Mouse (Mus musculus) testis, postnatal 10 days (tissue): ENCODE results near the gene Tmc4.
A peak's percentile ranks its signal among the peaks of the same experiment; 100 is the strongest.

Experiments
- DNase-seq: peaks from one replicate; pipeline ENCODE4 v3.0.0; 2021; ENCODE audit warnings: low spot score

Gene Tmc4

GRCm38 (mm10) chr7:3692382-3692986, 15.1 kb upstream of the Tmc4 start, which contains the start of gene Tsen34:
TSS of gene Tsen34 (plus strand) at chr7:3692863.
- no peak for DNase-seq

GRCm38 (mm10) chr7:3691919-3692318, 14.6 kb upstream of the Tmc4 start:
- no peak for DNase-seq

GRCm38 (mm10) chr7:3685400-3686187, 8.2 kb upstream of the Tmc4 start:
- no peak for DNase-seq

GRCm38 (mm10) chr7:3684698-3685097, 7.3 kb upstream of the Tmc4 start:
- DNase-seq, result no peak

GRCm38 (mm10) chr7:3683908-3684550, 6.7 kb upstream of the Tmc4 start:
- no peak for DNase-seq

GRCm38 (mm10) chr7:3676371-3676770, 982 bp downstream of the Tmc4 start:
- no peak for DNase-seq

GRCm38 (mm10) chr7:3675228-3675548, 2.2 kb downstream of the Tmc4 start:
- no peak for DNase-seq

- peak; percentile 93 for DNase-seq
Measured at GRCm38 (mm10) chr7:3674507-3675227, 2.7 kb downstream of the Tmc4 start.

GRCm38 (mm10) chr7:3666921-3667391, 10.4 kb downstream of the Tmc4 start:
- no peak for DNase-seq

- peak; percentile 94 for DNase-seq
Measured at GRCm38 (mm10) chr7:3665215-3666114, 11.9 kb downstream of the Tmc4 start, which contains the start of gene Leng1. TSS of gene Leng1 (minus strand) at chr7:3665840.

GRCm38 (mm10) chr7:3664524-3665214, 12.7 kb downstream of the Tmc4 start:
- no peak for DNase-seq

- DNase-seq, result no peak
Measured at GRCm38 (mm10) chr7:3658578-3658977, 18.8 kb downstream of the Tmc4 start.

GRCm38 (mm10) chr7:3656966-3657365, 20.4 kb downstream of the Tmc4 start:
- DNase-seq, result no peak

- no peak for DNase-seq
Measured at GRCm38 (mm10) chr7:3646641-3647040, 30.7 kb downstream of the Tmc4 start.

GRCm38 (mm10) chr7:3646188-3646587, 31.2 kb downstream of the Tmc4 start:
- DNase-seq, result no peak

GRCm38 (mm10) chr7:3645488-3646025, 31.8 kb downstream of the Tmc4 start:
- DNase-seq, result peak; percentile 76

GRCm38 (mm10) chr7:3644672-3645487, 32.5 kb downstream of the Tmc4 start, which contains the start of gene Cnot3:
TSS of gene Cnot3 (plus strand) at chr7:3645268.
- DNase-seq, result peak; percentile 96

GRCm38 (mm10) chr7:3644348-3644671, 33.0 kb downstream of the Tmc4 start:
- peak; percentile 95 for DNase-seq

- no peak for DNase-seq
Measured at GRCm38 (mm10) chr7:3643843-3644242, 33.5 kb downstream of the Tmc4 start.

- no peak for DNase-seq
Measured at GRCm38 (mm10) chr7:3643412-3643811, 33.9 kb downstream of the Tmc4 start.
